Mouse (Mus musculus): ENCODE measurements around the gene Fcgr2b.

Gene Fcgr2b

DNA sequence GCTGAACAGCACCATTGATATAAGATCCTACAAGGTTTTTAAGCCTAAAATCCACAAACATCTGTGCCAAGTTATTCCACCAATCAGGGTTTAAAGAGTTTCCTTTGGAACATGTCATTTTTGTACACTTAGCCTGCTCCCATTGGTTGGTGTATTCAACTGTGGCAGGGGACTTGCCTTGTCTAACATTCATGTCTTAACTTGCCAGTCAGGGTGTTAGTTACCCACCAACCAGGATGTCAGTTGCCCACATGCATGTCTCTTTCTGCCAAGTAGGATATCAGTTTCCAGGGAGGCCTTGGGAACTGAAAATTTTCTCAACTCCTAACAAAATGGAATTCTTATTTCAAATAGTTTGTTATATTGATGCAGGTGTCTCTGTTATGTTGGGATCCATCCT lies 29.2 kb upstream of the Fcgr2b start:
- no peak overlapping the region for H3K4me3 ChIP-seq (replicated peaks; ENCODE audit: low read length)
- no peaks in the 10 kb centered on the region for H3K36me3 ChIP-seq (ENCODE audit: insufficient read depth, low read length)
- no peaks in the 10 kb centered on the region for H3K9me3 ChIP-seq (ENCODE audit: low read length)
- TF ChIP-seq NANOG (IDR thresholded peaks at IDR 0.05; ENCODE audit: borderline replicate concordance, low read length): no peak
- TF ChIP-seq CTCF (conservative IDR thresholded peaks at IDR 0.05; ENCODE audit: low read length): no peak
- TF ChIP-seq POU5F1 (IDR thresholded peaks at IDR 0.05; ENCODE audit: borderline replicate concordance, low read length): no peak
- H3K4me1 ChIP-seq (replicated peaks; ENCODE audit: low read depth, low read length): no peaks in the 10 kb centered on the region
- H3K27me3 ChIP-seq (ENCODE audit: insufficient read depth, low read length): no peaks in the 10 kb centered on the region

DNA sequence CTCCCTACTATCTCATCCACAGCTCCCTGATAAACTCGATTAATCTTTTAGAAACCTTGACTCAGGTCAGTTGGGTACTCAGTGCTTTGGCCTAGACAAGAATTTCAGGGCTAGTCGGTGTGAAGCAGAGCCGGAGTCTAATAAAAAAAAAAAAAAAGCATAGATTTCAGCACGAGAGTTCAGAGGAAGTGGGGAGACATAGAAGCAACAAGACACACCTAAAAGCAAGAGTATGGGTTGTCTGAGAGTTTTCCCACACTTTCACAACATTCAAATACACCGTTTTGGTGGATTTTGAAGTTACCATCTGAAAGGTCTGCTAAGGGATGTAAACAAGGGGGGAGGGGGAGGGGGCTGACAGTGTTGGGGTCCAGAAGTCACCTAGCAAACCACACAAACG lies 28.7 kb upstream of the Fcgr2b start:
- Histone ChIP-seq H3K4me1 (replicated peaks; ENCODE audit: low read depth, low read length) (no peaks in the 10 kb centered on the region), H3K9me3 (ENCODE audit: low read length) (no peaks in the 10 kb centered on the region), H3K27me3 (ENCODE audit: insufficient read depth, low read length) (no peaks in the 10 kb centered on the region), H3K36me3 (ENCODE audit: insufficient read depth, low read length) (no peaks in the 10 kb centered on the region), H3K4me3 (replicated peaks; ENCODE audit: low read length) (no peak overlapping the region)
- TF ChIP-seq CTCF (conservative IDR thresholded peaks at IDR 0.05; ENCODE audit: low read length): no peak
- TF ChIP-seq POU5F1 (IDR thresholded peaks at IDR 0.05; ENCODE audit: borderline replicate concordance, low read length): no peak
- no peak for TF ChIP-seq NANOG (IDR thresholded peaks at IDR 0.05; ENCODE audit: borderline replicate concordance, low read length)

DNA sequence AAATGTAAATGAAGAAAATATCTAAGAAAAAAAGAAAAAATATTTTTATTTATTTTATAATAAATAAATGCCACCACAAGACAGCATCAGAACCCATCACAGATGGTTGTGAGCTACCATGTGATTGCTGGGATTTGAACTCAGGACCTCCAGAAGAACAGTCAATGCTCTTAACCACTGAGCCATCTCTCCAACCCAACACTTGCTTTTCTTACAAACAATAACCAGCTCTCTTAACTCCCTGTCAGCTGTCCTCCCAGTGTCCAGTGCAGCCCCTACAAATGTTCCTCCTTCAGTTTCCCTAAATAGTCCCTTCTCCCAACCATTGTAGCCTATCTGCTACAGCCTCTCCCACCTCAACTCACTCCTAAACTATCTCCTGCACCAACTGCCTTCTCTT lies 23.5 kb upstream of the Fcgr2b start:
- Histone ChIP-seq H3K9me3 (ENCODE audit: low read length) (no peaks in the 10 kb centered on the region), H3K4me3 (replicated peaks; ENCODE audit: low read length) (no peak overlapping the region), H3K36me3 (ENCODE audit: insufficient read depth, low read length) (no peaks in the 10 kb centered on the region), H3K4me1 (replicated peaks; ENCODE audit: low read depth, low read length) (peaks cover 10% of the 10 kb centered on the region), H3K27me3 (ENCODE audit: insufficient read depth, low read length) (peaks cover 6% of the 10 kb centered on the region; the same call in 1 of the 2 replicates)
- TF ChIP-seq POU5F1 (IDR thresholded peaks at IDR 0.05; ENCODE audit: borderline replicate concordance, low read length): no peak

DNA sequence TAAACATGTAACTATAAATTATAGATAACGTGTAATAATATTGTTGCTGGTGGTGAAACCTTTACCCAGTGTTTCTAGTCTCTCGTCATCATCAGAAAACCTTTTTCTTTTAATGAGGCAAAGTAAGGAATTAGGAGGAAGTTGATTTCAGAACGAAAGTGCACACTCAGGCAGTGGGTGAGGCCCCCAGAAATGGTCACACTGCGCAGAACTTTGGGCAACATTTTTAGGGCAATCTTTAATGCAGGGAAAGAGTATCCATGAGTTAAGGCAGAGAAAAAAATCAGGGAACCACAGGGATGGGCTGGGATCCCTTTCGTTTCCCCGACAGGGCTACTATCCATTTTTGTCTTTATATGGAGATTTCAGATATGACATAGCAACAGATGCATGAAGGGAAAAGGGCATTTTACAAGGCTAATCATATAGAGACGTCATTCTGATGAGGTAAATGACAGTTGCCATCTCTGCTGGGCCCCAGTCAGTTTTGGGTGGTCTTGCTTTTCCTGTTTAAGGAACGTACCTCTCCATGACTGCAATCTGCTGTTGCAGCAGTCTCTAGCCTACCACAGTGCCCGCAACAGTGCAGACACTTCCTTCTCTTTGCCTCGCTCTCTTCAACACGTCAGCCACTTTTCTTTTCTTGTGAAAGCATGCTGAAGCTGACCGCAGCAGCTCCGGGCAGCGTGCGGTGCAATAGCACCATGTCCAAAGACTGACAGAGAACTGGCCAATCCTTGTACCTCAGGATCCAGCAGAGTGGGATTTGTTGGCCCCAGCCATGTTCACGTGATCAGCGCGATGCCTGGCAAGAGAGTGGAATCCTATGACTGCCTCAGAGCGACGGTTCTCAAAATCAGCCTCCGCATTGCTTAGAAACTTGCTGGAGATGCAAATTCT lies 21.7 kb upstream of the Fcgr2b start:
- H3K36me3 ChIP-seq (ENCODE audit: insufficient read depth, low read length): no peaks in the 10 kb centered on the region
- no peak for TF ChIP-seq POU5F1 (IDR thresholded peaks at IDR 0.05; ENCODE audit: borderline replicate concordance, low read length)
- TF ChIP-seq CTCF (conservative IDR thresholded peaks at IDR 0.05; ENCODE audit: low read length): no peak
- no peak for TF ChIP-seq NANOG (IDR thresholded peaks at IDR 0.05; ENCODE audit: borderline replicate concordance, low read length)
- no peaks in the 10 kb centered on the region for H3K9me3 ChIP-seq (ENCODE audit: low read length)
- H3K27me3 ChIP-seq (ENCODE audit: insufficient read depth, low read length): peaks cover 6% of the 10 kb centered on the region; the same call in 1 of the 2 replicates
- H3K4me1 ChIP-seq (replicated peaks; ENCODE audit: low read depth, low read length): peaks cover 10% of the 10 kb centered on the region
- peak overlapping the region; percentile 54 for H3K4me3 ChIP-seq (replicated peaks; ENCODE audit: low read length)

DNA sequence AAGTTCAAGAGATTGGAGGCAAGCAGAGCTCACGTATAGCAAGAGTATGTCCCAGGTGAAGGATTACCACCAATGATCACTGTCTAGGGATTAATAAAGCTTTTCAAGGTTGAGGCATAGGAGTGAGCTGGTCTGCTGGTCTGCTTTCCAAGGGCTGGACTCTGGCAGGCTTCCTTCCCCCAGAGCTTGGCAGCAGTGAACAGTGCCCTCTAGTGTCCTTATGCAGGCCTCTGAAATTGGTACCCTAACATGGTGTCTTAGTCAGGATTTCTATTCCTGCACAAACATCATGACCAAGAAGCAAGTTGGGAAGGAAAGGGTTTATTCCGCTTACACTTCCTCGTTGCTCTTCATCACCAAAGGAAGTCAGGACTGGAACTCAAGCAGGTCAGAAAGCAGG lies 20.4 kb upstream of the Fcgr2b start:
- TF ChIP-seq CTCF (conservative IDR thresholded peaks at IDR 0.05; ENCODE audit: low read length) (peak; percentile 63), NANOG (IDR thresholded peaks at IDR 0.05; ENCODE audit: borderline replicate concordance, low read length) (no peak)
- no peaks in the 10 kb centered on the region for H3K36me3 ChIP-seq (ENCODE audit: insufficient read depth, low read length)
- H3K27me3 ChIP-seq (ENCODE audit: insufficient read depth, low read length): peaks cover 6% of the 10 kb centered on the region; the same call in 1 of the 2 replicates
- H3K4me3 ChIP-seq (replicated peaks; ENCODE audit: low read length): no peak overlapping the region
- H3K9me3 ChIP-seq (ENCODE audit: low read length): no peaks in the 10 kb centered on the region
- peaks cover 15% of the 10 kb centered on the region for H3K4me1 ChIP-seq (replicated peaks; ENCODE audit: low read depth, low read length)

DNA sequence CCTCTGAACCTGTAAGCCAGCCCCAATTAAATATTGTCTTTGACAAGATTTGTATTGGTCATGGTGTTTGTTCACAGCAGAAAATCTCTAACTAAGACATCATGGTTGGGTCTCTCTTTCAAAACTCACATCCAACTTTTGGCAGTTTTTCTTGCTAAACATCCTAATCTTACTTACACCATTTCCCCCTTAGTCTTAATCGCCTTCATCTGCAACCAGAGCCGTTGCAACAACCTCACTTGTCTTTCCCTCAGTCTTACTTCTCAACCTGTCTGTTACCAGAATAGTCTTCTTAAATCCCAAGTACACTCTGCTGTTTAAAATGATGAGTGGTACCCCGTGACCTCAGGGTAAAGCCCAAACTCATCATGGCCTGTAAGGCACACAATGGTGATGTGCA lies 19.7 kb upstream of the Fcgr2b start:
- H3K36me3 ChIP-seq (ENCODE audit: insufficient read depth, low read length): no peaks in the 10 kb centered on the region
- peaks cover 6% of the 10 kb centered on the region; the same call in 1 of the 2 replicates for H3K27me3 ChIP-seq (ENCODE audit: insufficient read depth, low read length)
- H3K4me1 ChIP-seq (replicated peaks; ENCODE audit: low read depth, low read length): peaks cover 15% of the 10 kb centered on the region
- H3K9me3 ChIP-seq (ENCODE audit: low read length): no peaks in the 10 kb centered on the region
- TF ChIP-seq CTCF (conservative IDR thresholded peaks at IDR 0.05; ENCODE audit: low read length) (no peak), POU5F1 (IDR thresholded peaks at IDR 0.05; ENCODE audit: borderline replicate concordance, low read length) (no peak), NANOG (IDR thresholded peaks at IDR 0.05; ENCODE audit: borderline replicate concordance, low read length) (no peak)
- no peak overlapping the region for H3K4me3 ChIP-seq (replicated peaks; ENCODE audit: low read length)

DNA sequence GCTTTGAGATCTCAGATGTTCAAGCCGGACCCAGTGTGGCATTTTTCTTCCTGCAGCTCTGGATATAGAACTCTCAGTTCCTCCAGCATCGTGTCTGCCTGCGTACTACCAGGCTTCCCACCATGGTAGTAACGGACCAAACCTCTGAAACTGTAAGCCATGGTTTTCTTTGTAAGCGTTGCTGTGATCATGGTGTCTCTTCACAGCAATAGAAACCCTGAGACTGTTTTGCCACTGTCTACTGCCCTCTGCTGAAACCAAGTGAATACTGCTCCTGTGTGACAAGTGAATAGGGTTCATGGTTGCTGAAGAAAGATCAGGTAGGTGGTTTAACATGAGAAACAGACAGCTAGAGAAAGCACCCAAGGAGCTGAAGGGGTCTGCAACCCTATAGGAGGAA lies 16.2 kb upstream of the Fcgr2b start:
- H3K4me3 ChIP-seq (replicated peaks; ENCODE audit: low read length): no peak overlapping the region
- no peaks in the 10 kb centered on the region for H3K27me3 ChIP-seq (ENCODE audit: insufficient read depth, low read length)
- H3K9me3 ChIP-seq (ENCODE audit: low read length): no peaks in the 10 kb centered on the region
- peak; percentile 47 for TF ChIP-seq CTCF (conservative IDR thresholded peaks at IDR 0.05; ENCODE audit: low read length)
- TF ChIP-seq NANOG (IDR thresholded peaks at IDR 0.05; ENCODE audit: borderline replicate concordance, low read length): no peak
- no peaks in the 10 kb centered on the region for H3K36me3 ChIP-seq (ENCODE audit: insufficient read depth, low read length)
- peaks cover 27% of the 10 kb centered on the region for H3K4me1 ChIP-seq (replicated peaks; ENCODE audit: low read depth, low read length)

DNA sequence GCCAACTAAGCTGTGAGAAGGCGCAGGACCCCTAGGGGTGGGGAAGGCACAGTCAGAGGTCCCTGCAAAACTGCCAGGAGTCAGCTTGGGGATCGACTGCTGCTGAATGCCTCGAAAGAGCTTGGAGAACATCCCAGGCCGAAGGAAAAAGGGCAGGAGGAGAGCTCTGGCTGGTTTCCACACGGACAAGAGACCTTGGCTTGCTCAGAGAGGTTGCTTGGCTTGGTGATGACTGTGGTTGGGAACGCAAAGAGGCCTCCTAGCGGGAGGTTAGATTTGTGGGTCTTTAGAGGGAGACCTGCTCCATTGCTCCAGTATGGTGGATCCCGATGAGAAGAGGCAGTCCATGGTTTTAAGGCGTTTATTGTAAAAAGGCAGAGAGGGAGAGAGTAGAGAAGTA lies 13.3 kb upstream of the Fcgr2b start:
- H3K4me3 ChIP-seq (replicated peaks; ENCODE audit: low read length): peak overlapping the region; percentile 17; the same call in 1 of the 2 replicates
- peaks cover 46% of the 10 kb centered on the region for H3K4me1 ChIP-seq (replicated peaks; ENCODE audit: low read depth, low read length)
- no peaks in the 10 kb centered on the region for H3K27me3 ChIP-seq (ENCODE audit: insufficient read depth, low read length)
- TF ChIP-seq POU5F1 (IDR thresholded peaks at IDR 0.05; ENCODE audit: borderline replicate concordance, low read length) (no peak), NANOG (IDR thresholded peaks at IDR 0.05; ENCODE audit: borderline replicate concordance, low read length) (no peak), CTCF (conservative IDR thresholded peaks at IDR 0.05; ENCODE audit: low read length) (no peak)
- no peaks in the 10 kb centered on the region for H3K9me3 ChIP-seq (ENCODE audit: low read length)
- H3K36me3 ChIP-seq (ENCODE audit: insufficient read depth, low read length): peaks cover 5% of the 10 kb centered on the region; the same call in 1 of the 2 replicates

DNA sequence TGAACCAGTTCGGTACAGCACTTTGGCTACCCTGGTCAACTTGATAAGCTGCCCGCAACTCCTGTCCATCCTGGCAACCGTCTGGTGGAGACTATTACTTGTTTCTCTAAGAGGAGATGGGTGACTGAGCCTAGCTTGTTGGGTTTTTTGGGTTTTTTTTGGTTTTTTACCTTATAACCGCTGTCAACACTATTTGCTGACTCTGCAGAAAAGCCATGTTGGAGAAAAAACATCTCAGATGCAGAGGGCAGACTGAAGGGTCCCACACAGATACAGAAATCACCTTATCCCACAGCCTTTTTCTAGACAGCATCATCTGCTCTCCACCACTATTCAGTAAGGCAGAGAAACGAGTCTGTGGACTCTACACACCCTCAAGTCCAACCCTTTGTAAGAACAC lies 9.5 kb upstream of the Fcgr2b start:
- H3K4me3 ChIP-seq (replicated peaks; ENCODE audit: low read length): no peak overlapping the region
- H3K4me1 ChIP-seq (replicated peaks; ENCODE audit: low read depth, low read length): peaks cover 55% of the 10 kb centered on the region
- no peak for TF ChIP-seq CTCF (conservative IDR thresholded peaks at IDR 0.05; ENCODE audit: low read length)
- TF ChIP-seq POU5F1 (IDR thresholded peaks at IDR 0.05; ENCODE audit: borderline replicate concordance, low read length): no peak
- TF ChIP-seq NANOG (IDR thresholded peaks at IDR 0.05; ENCODE audit: borderline replicate concordance, low read length): no peak
- H3K27me3 ChIP-seq (ENCODE audit: insufficient read depth, low read length): no peaks in the 10 kb centered on the region
- H3K9me3 ChIP-seq (ENCODE audit: low read length): no peaks in the 10 kb centered on the region
- H3K36me3 ChIP-seq (ENCODE audit: insufficient read depth, low read length): peaks cover 17% of the 10 kb centered on the region
